Mouse (Mus musculus) adipose tissue, adult 10 weeks (tissue): ENCODE data around the gene Nmnat3. TPM values are rescaled to one million over a fixed set of nuclear protein-coding genes. Genes with fewer than 3 reads are reported as not detected.

Source experiments
- polyA plus RNA-seq: library from polyadenylated mRNA; stranded (reverse); fragments of 350-450 nt; fragmentation: Illumina TruSeq; extraction: RNeasy Lipid Tissue Mini Kit (QIAGEN cat#74804); gene quantifications from one replicate; pipeline ENCODE4 v1.2.3, GENCODE M21; 2014; ENCODE audit warnings: low read depth, low replicate concordance

Nmnat3 gene
- polyA plus RNA-seq, result 16.2 TPM

GRCm38 (mm10) chr9:98287135-98287534 is at the start of gene Nmnat3:
Gene Nmnat3, plus strand, starts transcription at chr9:98287435.

GRCm38 (mm10) chr9:98422656-98423055 is 135.4 kb downstream of the Nmnat3 start, which contains the start of gene Rbp1:
Gene Rbp1, plus strand, starts transcription at chr9:98422961.

Other genes starting within 250 kb of the Nmnat3 start
- gene Rbp1, start 135.5 kb downstream of the Nmnat3 start, polyA plus RNA-seq, result 61.0 TPM
- 3.5 TPM for gene Rbp2, start 198.7 kb downstream of the Nmnat3 start, polyA plus RNA-seq